Mouse (Mus musculus) CH12.LX (cell line): ENCODE results near the gene Zic4.

Experiments
- CHD1 ChIP-seq: IDR thresholded peaks from 2 replicates; pipeline ENCODE4 v1.6.1; 2012; ENCODE audit warnings: low read depth, low read length, improper control_type of control experiment, inconsistent platforms
- JUND ChIP-seq: conservative IDR thresholded peaks from 2 replicates; pipeline ENCODE4 v1.6.1; 2011; ENCODE audit warnings: low read depth, low read length, improper control_type of control experiment
- MAX ChIP-seq: IDR thresholded peaks from 2 replicates; pipeline ENCODE4 v1.6.1; 2011; ENCODE audit warnings: low read length, improper control_type of control experiment
- MYC ChIP-seq: IDR thresholded peaks from 2 replicates; pipeline ENCODE4 v1.6.1; 2011; ENCODE audit warnings: low read depth, mild to moderate bottlenecking, improper control_type of control experiment, low read length
- SMC3 ChIP-seq: IDR thresholded peaks from 2 replicates; pipeline ENCODE4 v1.6.1; 2011; ENCODE audit warnings: low read depth, low read length, improper control_type of control experiment

GRCm38 (mm10) chr9:91363814-91364126 is 1.6 kb downstream of the Zic4 start:
- no peak for TF ChIP-seq SMC3
- no peak for TF ChIP-seq JUND
- TF ChIP-seq CHD1 = no peak
- TF ChIP-seq MAX = no peak
- TF ChIP-seq MYC = no peak
